Mouse (Mus musculus) kidney, adult 18-20 months (tissue): Measurements from ENCODE around the gene Zfhx2.

Source experiments
- DNase-seq: peaks from one replicate; pipeline ENCODE4 v3.0.0; 2021

The Zfhx2 gene

DNA sequence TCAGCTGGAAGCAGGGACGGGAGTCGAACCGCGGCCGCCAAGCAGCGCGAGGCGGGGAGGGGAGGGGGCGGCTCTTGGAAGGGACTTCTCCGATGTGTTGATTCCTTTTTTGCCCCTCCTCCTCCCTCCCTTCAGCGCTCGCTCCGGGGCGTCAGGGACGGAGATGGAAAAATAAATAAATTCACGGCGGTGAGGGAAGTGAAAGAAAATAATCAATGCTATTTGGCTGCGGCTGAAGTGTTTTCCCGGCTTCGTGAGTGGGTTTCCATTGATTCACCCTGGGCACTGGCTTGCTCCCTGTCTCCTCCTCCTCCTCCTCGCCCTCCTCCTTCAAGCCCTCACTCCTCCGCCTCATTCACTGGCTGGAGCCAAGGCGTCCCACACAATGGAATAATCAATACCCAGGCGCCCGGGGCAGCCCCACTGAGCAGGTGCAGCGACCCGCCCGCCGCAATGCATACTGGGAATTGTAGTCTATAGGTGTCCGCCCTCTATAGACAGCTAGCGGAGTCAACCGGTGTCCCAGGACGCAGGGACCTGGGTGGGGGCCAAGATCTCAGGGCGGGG lies at the start of gene Zfhx2:
Zfhx2 (minus strand) TSS at position 314 of the 567 bp plus-strand sequence.
- DNase-seq = peak; percentile 94

DNA sequence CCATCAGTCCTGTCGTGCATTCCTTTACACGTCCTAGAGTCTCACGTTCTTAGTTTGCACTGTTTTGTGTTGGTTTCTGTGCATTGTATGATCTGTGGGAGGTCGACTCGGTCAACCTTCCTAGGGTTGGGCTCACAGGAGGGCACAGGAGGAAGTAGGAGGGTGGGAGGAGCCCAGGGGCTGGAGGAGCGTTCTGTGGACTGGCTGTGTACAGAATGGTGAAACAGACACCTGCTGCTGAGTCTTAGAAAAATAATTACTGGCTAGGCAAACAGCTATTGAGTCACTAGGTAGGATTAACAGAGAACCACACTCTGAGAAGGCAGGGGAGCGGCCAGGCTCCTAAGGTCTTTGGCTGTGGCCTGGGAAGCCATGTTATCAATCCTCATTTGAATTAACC lies 47.2 kb upstream of the Zfhx2 start:
- DNase-seq = no peak

DNA sequence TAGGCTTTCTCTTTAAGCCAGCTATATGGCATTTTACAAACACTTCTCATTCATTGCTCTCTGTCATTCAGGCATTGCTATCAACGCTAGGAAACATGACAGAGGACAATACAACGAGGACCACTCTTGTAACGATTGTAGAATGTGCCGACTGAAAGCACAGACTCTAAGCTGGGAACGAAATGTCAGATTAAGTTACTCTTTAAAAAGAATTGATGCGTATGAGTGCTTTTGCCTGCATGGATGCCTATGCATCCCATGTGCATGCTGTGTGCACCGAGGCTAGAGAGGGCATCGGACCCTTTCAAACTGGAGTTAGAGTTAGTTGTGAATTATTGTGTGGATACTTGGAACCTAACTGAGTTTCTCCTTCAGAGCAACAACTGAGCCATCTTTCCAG lies 43.6 kb upstream of the Zfhx2 start:
- DNase-seq = no peak

DNA sequence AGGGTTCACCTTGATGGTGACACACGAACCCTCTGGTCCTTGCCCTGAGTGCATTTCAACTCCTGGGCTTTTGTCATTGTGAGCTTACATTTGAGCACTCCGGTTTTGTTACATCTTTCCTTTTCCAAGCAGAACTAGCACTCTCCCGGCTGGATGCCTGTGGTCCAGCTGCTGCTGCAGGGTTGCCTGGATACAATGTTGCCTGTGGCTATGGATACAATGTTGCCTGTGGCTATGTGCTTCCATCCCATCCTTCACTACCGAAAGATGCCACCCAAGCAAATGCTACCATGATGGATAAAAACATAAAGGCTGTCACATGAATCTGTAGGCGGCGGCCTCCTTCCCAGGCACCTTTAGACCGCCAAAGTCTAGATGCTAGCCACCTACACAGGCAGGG lies 34.4 kb upstream of the Zfhx2 start:
- no peak for DNase-seq

DNA sequence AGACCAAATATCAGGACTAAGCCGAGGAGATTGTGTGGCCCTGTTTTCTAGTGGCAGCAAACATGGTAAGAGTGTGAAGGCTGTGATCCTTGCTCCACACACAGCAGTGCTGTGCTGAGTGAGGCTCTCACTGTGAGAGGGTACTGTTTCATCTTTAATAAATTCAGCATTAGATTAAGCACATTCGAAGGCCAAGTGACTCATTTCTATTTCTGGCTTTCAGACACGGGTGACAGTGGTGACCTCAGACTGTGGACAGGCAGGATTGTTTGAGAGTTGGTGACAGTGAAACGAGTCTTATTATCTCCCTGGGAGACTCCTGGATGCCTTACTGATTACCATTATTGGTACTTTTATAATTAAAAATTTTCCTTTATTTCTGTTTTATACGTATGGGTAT lies 33.6 kb upstream of the Zfhx2 start:
- DNase-seq = no peak

DNA sequence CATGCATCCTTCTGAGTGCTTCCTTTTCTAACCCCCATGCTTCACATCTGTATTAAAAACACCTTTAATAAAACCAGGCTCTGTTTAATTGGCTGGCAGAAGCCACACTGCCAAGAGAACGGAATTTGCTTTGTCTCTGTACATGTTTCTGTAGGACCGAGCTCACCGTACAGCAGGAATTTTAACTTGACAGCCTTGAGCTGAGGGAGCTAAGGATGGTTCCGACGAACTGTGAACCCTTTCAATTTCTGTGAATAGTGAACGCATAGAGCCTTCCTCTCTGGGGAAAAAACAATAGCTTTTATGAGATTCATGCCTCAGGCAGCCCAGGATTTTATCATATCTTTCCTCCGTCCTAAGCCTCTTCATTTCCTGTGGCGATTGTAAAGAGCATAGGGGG lies 30.2 kb upstream of the Zfhx2 start:
- DNase-seq = no peak

DNA sequence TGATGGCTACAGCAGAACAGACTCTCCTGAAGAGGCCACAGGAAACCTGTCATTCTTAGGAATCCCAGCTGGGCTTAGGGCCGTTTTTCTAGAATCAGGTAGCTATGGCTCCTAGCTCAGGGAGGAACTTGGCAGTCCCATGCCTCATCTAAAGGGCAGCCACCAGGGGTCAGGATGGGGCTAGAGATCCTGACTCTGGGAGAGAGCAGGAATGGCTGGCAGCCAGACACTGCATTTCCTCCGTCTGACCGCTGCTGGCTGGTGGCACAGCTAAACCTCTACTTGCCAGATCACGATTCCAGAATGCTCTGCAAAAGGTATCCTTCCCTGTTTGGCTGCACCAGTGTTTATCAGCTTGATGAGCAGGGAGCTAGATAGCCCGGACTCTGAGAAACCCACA lies 29.8 kb upstream of the Zfhx2 start:
- peak; percentile 82 for DNase-seq

DNA sequence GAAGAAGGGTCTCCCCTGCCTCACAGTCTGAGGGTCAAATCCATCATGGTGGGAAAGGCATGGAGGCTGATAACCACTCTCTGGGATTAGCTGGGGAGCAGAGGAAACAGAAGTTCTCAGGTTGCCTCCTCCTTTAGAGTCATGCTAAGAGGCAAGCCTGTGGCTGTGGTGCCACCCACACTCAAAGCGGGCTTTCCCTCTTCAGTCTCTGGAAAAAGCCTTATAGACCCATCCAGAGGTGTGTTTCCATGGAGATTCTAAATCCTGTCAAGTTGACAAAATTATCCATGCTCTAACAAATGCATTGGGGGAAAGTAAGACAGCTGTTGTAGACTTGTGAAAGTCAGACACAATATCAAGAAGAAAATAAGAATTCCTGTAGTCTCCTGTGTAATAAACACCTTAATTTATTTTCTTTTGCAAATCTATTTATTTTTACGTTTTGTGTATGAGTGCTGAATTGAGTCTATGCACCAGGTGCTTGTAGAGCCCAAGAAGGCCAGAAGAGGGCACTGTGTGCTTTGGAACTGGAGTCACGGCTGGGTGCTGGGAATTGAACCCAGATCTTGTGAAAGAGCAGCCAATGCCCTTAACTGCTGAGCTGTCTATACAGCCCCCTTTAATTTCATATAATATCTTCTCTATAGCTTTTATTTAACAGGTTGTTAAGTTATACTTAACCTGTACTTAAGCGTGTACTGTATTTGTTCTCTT lies 27.5 kb upstream of the Zfhx2 start:
- no peak for DNase-seq

DNA sequence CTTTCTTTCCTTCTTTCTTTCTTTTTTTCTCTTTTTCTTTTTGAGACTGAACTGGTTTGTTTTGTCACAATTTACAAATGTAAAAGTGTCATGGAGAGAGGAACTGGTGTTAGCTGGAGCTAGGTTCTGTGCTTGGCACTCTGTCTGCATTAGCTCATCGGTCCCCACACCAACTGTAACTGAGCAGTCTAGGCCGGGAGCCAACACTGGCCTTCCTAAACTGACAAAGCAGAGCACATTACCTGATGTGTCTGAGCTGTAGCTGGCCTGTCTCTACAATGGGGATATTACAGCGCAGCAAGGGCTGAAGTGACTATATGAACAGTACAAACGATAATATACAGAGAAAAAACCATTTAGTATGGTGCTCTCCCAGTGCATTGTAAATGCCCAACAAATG lies 26.7 kb upstream of the Zfhx2 start:
- no peak for DNase-seq

DNA sequence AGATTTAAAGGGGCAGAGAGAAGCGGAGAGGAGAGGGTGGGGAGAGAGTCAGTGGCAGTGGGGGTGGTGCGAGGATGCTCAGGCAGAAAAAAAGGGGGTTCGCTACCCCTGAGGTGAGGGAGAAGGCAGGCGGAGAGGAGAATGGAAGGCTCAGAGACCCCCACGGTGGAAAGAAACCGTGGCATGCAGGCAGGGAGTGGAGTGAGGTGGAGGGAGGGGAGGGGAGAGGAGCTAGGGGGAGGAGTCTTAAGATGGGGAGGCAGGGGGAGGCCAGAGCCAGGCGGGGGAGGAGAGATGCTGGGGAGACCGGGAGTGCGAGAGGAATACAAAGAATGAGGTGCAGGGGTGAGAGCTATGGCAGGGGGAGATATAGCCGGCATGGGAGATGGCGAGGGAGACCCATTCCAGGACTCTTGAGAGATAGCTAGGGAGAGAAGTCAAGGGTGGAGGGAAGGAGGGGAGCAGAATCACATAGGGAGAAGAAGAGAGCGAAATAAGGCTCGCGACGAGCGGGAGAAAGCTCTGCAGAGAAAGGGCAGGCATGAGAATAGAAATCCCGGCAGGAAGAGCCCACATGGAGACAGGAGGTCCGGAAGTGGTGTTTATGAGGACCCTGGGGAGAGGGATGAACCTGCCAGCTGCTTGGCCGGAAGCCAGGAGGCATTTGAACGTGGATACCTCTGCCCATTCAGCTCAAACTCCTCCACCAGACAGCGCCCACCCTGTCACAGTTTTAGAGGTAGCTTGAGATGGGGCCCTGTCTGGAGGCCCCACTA lies 24.5 kb upstream of the Zfhx2 start, which contains the start of gene Jph4:
Jph4 (minus strand) TSS at position 511 of the 776 bp plus-strand sequence.
- DNase-seq = no peak

DNA sequence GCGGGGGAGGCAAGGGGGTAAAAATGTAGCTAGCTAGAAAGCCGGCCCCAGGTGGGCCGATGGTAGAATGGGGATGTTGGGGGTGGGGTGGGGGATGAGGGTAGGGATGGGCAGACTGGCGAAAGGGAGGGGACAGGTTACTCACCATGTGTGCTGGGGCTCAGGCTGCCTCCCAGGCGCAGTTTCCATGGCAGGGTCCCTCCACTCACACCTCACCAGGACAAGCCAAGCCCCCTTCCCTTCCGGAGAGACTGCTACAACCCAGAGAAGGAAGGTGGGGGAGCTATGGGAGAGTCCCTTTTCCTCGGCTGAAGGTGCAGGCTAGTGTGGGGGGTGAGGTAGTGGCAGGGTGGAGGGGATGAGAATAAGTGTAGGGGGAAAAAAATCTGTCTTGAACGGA lies 23.7 kb upstream of the Zfhx2 start:
- no peak for DNase-seq

DNA sequence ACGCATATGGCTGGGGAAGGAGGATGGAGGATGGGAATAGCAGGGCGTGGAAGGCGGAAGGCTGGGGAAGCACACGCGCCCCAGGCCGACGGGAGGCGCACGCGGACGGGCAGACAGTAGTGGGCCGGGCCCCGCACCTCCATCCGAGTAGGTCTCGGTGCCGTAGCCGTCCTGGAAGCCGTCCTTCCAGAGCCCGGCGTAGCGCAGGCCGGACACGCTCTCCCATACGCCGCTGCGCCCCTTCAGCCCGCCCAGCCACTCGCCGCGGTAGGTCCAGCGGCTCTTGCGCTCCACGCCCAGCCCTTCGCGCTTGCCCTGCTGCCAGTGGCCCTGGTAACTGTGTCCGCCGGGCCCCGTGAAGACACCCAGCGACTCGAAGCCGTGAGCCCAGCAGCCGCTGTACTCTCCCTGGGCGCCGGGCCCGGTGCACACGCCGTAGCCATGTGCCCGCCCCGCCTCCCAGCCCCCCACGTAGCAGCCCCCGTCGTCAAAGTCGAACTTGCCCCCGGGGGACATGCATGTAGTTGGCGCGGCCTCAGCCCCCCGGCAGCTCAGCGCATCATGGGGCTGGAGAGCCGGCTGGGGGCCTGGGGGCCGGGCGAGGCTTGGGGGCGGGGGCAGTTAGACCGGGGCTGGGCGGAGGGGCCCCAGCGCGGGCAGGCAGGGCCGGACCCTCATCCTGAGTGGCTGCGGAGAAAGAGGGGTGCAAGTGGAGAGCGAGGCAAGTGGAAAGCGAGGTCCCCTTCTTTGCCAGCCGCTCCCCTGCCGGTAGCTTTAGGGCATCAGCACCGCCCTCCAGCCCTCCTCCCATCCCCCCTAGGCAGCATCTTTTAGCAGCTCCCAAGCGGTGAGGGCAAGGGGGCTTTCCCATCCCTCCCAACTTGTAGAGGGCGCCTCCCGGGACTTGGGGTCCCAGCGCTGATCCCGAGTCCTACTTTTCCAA lies 22.9 kb upstream of the Zfhx2 start:
- DNase-seq = peak; percentile 51

DNA sequence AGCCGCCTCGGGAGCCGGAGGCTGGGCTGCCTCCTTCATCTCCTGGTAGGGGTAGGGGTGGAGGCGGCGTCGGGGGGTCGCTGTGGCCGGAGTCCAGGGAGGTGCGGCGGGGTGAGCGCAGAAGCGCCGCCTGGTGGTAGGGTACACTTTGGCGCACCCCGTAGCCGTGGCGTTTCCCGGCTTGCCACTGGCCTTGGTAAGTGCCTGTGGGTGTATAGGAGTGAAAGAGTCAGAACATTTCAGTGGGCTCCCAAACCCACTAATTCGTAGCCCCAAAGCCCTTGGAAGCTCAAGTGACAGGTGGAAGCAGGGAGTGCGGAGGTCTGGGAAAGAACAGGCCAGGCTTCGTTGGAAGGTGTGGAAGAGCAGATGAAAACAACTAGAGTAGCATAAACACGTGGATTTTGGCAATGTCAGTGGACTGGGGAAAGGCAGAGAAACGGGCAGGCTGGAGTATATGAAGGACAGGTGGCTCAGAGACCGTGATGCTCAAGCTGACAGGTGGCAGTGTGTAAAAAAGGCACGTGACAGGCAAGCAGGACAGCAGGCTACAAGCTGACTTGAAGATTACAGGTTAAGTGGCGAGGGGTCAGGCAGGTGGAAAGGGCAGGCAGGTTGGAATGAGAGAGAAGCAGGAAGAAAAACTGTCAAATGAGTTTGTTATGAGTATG lies 22.0 kb upstream of the Zfhx2 start:
- no peak for DNase-seq

DNA sequence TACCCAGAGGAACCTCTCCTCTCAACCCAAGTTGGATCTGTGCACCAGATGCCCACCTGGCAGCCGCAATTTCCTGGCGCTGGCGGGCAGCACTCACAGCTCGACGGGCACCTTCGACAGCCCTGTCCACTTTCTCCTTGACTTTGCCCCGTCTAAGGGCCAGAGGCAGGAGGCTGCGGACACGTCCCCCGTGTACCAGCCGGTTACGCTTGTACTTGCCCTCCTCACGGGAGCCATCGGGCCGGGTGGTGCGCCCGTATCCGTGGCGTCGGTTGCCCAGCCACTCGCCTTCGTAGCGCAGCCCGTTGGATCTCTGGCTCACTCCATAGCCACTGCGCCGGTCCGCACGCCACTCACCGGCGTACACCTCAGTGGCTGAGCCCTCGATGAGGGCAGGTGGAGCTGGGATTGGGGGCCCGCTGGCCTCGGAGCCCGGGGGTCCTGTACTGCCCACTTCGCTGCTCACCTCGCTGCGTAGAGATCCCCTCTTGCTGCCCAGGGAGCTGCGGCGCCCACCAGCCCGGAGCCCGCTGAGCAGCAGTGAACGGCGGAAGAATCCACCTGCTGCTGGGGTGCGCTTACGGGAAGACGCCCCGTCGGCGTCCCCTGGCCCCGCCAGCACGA lies 21.3 kb upstream of the Zfhx2 start:
- no peak for DNase-seq

DNA sequence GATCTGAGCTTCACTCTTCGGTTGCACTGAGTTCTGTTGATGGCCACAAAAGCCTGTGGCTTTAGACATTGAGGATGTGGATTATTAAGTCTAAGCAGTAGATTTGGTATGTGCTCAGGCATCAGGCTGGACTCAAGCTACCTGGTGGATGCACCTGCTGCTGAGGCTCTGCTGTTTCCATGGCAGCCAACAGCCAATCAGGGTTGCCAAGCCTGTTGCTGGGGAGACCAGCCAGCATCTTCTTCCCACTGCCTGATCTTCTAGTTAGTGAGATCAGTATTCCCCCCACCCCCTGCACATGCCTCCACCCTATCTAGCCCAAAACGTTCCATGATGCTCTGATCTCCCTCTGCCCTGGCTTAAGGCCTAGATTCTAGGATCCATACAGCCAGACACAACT lies 19.6 kb upstream of the Zfhx2 start:
- no peak for DNase-seq

DNA sequence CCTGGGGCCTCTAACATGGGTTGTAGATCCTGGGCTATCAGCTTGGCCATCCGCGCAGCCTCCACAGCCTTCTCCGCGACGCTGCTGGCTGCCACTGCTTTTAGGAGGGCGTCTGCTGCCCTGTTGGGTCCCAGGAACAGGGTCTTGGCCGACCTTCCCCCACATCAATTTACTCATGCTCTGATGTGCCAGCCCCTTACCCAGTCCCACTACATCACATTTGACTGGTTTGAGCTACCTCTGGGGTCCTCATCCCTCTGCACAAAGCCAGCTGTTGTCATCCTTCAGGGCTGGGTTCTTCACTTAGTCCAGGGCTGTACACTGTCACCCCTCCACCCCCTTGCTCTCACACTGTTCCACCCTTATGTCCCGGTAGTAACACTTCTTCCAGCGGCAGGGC lies 18.0 kb upstream of the Zfhx2 start:
- DNase-seq = no peak

DNA sequence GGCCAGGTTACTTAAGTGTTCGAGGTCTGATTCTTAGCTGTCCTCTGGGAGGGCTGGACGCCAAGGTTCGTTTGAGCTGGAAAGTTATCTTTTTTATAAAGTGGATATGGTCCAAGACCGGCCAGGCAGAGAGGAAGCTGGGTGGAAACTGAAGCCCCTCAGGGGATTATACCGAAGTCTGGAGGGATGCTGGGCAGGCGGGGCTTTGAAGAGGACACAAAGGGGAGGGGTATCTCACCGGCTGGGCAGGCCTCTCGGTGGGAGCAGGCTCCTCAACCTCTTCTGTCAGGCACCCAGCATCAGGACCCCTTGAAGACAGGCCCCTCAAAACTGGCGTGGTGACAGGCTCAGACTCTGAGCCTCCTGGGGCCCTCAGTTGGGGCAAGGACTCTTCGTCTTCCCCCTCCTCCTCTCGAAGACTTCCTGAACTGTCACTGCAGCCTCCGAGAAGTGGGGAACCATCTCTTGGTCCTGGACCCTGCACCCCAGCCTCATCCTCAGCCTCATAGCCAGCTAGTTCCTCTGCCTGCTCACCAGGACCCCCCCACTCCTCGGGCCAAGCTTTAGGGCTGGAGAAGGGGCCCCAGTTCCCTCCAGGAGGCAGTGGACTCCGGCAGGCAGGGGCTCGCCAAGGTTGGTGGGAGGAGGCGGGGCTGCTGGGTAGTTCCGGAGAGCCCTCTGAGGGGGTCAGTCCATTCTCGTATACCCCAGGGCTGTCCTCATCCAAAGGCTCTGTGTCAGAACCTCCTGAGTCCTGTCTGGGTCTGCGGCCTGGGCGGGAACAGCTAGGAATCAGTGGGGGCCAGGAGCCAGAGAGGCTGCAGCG lies 17.1 kb upstream of the Zfhx2 start:
- DNase-seq = no peak

DNA sequence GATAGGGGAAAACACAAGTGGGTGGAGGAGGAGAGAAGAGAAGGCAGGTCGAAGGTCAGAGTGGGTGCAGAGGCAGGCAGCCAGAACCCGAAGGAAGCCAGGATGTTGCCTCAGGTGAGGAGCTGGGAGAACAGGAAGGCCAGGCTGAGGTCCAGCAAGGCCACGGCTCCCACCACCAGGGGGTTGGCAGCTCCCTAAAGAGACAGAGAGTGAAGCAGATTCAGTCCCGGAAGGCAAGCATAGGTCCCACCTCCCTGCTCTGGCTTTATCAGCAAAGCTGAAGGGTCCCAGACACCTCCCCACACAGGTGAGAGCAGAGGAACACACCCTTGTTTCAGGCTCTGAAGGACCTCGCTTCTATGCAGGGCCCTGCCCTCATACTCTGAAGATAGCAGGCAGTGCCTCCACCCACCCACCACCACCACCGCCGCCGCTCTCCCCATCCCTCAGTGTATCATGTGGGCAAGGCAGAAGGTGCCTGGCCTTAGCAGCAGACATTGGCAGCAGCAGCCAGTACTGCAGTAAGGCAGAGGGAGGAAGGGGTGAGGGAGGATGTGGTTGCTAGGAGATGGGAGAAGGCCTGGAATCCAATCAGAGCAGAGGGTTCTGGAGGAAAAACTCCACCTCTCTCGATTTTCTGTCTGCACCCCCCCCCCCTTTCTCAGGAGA lies 16.2 kb upstream of the Zfhx2 start:
- no peak for DNase-seq

DNA sequence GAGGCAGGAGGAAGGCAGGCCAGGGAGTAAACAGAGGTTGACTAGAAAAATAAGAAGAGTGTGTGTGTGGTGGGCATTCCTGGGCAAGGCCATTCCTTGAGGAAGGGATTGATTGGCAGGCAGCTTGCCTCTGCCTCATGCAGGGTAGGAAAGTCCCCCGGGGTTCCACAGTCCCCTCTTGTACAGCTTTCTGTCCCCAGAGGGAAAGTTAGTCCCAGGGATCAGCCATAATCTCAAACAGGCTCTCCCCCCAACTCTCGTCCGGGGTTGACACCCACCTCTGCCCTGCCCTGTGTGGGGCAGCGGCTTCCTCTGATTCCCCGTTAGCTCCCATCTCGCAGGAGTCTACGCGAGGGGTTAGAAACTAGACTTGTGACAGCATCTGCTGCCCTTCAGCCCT lies 14.9 kb upstream of the Zfhx2 start:
- DNase-seq = no peak
